Mouse (Mus musculus): ENCODE measurements around the gene Cope.

Gene Cope

DNA sequence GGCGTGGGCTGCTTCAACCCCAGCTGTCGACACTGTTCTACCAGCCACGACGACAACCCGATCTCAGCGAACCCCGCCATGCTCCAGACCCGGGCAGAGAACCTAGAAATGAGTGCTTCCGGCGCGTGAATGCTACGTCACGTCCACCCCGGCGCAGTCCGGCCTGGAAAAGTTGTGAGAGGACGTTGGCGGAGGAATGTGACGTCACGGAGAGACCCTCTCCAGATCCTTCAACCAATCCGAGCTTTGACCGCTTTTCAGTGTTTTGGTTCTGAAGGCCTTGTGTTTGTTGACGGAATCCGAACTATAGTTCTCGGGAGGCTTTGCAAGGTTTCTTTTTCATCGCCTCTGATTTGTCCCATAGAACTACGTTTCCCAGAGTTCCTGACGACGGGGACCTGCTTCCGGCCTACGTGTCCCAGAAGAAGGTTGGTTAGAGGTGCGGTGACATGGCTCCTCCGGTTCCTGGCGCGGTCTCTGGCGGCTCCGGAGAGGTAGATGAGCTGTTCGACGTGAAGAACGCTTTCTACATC is at the start of gene Cope, which contains the start of gene Ddx49:
Gene Cope (plus strand): TSS at position 161 of the 533 bp plus-strand sequence.
Gene Ddx49 (minus strand): TSS at position 132 of the 533 bp plus-strand sequence.
- peak; percentile 84 to 90 for DNase-seq (ENCODE audit: low read depth in 2 of 2, low spot score in 2 of 2)

GRCm38 (mm10) chr8:70254628-70255027 is 47.7 kb upstream of the Cope start:
- no peak for DNase-seq (ENCODE audit: low read depth in 2 of 2, low spot score in 2 of 2)

DNA sequence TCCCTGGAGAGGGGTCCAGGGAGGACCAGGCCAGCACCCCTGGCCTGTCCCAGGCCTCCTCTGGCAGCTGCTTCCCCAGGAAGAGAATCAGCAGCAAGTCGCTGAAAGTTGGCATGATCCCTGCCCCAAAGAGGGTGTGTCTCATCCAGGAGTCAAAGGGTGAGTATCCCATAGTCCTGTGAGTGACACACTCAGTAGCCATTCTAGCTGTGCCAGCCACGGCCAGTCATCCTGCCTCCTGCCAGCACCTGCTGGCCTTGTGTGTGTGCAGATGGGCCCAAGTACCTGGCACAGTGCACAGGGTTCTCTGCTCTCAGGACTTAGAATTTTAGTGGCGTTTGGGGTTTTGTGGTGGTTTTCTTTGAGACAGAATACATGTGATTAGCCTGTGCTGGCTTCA is 44.9 kb upstream of the Cope start:
- DNase-seq (ENCODE audit: low read depth in 2 of 2, low spot score in 2 of 2), result no peak

- no peak for DNase-seq (ENCODE audit: low read depth in 2 of 2, low spot score in 2 of 2)
These were observed 43.7 kb upstream of the Cope start for GRCm38 (mm10) chr8:70258600-70258999.

GRCm38 (mm10) chr8:70259043-70259442 is 43.3 kb upstream of the Cope start:
- no peak for DNase-seq (ENCODE audit: low read depth in 2 of 2, low spot score in 2 of 2)

GRCm38 (mm10) chr8:70267674-70268073 is 34.6 kb upstream of the Cope start:
- DNase-seq (ENCODE audit: low read depth in 2 of 2, low spot score in 2 of 2), result no peak

DNA sequence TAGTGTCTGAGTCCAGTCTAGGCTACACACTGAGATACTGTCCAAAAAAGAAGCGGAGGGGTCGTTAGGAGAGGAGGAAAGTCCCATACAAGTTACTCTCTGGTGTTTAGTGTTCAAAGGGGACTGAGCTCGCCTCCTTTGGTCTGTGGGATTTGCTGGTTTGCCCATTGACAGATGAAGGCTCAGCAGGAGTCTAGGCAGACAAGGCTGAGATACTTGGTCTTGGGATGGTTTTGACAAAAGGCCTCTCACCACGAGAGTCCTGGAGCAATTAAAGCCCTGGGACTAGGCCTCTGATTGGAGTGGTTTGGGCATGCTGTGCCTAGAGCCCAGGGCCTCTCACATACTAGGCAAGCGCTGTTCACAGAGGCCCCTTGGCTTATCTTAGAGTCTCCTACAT is 34.0 kb upstream of the Cope start:
- DNase-seq (ENCODE audit: low read depth in 2 of 2, low spot score in 2 of 2), result no peak

DNA sequence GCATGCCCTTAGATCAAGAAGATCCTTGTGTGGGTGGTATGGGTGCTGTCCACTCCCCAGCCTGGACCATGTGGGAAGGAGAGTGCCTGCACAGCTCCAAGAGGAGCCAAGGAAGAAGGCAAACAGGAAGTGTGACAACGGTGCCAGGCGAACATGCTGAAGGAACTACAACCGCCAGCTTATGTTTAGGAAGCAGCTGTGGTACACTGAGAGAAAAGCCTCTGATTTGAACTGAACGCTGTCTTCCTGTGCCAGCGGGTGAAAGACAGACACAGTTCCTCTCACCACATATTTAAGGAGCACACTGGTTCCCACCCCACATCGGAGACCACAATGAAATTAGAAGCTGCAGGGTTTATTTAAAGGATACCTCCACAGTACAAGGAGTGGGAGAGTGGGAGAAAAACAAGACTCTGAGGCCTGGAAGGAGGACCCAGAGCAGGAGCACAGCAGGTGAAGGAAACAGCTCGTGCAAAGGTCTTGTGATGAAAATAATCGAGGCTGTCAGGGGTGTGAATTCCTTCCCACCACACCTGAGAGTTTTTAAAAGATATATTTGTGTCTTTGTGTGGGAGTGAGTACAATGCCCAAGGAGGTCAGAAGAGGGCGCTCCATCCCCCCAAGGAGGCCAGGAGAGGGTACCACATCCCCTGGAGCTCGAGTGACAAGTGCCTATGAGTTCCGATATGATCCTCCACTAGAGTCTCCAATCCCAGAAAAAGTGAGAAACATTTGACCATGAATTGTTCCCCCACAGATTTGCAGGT is 33.3 kb upstream of the Cope start:
- peak in 1 of 2 experiments; percentile 20 for DNase-seq (ENCODE audit: low read depth in 2 of 2, low spot score in 2 of 2)

DNA sequence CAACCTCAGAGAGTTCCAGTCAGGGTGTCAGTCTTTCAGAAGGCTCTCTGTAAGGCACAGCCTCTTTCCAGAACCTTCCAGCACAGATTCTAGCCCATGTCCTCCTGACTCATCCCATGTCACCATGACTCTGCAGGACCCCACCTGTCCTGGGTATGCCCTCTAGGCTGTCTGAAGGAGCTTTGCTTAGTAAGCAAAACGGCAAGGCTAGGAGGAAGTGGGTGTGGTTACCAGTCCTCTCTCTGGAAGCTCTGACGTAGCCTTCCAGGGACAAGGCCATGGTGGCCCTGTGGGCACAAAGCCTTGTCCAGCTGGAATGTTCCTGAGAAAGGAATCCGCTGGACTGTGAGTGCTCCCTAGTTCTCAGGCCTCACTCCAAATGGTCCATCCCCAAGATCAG is 29.4 kb upstream of the Cope start:
- no peak for DNase-seq (ENCODE audit: low read depth in 2 of 2, low spot score in 2 of 2)

- DNase-seq (ENCODE audit: low read depth in 2 of 2, low spot score in 2 of 2), result no peak
These were observed 28.0 kb upstream of the Cope start for GRCm38 (mm10) chr8:70274350-70274749.

GRCm38 (mm10) chr8:70276476-70276875 is 25.8 kb upstream of the Cope start:
- DNase-seq (ENCODE audit: low read depth in 2 of 2, low spot score in 2 of 2), result no peak

- no peak for DNase-seq (ENCODE audit: low read depth in 2 of 2, low spot score in 2 of 2)
These were observed 24.1 kb upstream of the Cope start for GRCm38 (mm10) chr8:70278175-70278574.

GRCm38 (mm10) chr8:70279266-70279665 is 23.1 kb upstream of the Cope start:
- DNase-seq (ENCODE audit: low read depth in 2 of 2, low spot score in 2 of 2), result no peak

- DNase-seq (ENCODE audit: low read depth in 2 of 2, low spot score in 2 of 2), result no peak
These were observed 21.3 kb upstream of the Cope start for GRCm38 (mm10) chr8:70281001-70281400.

DNA sequence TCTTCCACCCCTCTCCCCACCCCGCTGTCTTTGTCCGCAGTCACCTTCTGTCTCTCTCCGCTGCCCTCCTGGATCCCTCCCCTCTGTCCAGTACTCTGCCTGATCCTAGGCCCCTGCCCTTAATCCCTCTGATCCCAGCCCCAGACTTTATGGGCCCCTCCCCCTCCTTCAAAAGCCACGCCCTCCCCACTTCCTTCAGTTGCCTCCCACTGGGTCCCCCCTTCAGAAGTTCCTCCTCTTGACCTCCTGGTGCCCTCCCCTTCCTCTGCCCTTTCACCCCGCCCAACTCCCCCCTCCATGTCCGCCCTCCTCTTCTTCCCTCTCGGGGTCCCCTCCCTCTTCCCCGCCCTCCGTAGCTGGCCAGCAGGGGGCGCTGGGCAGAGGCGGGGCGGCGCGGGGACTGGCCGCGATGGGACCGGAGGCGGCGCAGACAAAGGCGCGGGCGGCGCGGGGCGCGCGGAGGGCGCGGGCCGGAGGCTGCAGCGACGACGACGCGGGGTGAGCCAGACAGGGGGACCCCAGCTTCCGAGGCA is 19.6 kb upstream of the Cope start, which contains the start of gene Homer3:
Gene Homer3 (plus strand): TSS at position 225 of the 533 bp plus-strand sequence.
- peak; percentile 80 for DNase-seq (ENCODE audit: low read depth in 2 of 2, low spot score in 2 of 2)

DNA sequence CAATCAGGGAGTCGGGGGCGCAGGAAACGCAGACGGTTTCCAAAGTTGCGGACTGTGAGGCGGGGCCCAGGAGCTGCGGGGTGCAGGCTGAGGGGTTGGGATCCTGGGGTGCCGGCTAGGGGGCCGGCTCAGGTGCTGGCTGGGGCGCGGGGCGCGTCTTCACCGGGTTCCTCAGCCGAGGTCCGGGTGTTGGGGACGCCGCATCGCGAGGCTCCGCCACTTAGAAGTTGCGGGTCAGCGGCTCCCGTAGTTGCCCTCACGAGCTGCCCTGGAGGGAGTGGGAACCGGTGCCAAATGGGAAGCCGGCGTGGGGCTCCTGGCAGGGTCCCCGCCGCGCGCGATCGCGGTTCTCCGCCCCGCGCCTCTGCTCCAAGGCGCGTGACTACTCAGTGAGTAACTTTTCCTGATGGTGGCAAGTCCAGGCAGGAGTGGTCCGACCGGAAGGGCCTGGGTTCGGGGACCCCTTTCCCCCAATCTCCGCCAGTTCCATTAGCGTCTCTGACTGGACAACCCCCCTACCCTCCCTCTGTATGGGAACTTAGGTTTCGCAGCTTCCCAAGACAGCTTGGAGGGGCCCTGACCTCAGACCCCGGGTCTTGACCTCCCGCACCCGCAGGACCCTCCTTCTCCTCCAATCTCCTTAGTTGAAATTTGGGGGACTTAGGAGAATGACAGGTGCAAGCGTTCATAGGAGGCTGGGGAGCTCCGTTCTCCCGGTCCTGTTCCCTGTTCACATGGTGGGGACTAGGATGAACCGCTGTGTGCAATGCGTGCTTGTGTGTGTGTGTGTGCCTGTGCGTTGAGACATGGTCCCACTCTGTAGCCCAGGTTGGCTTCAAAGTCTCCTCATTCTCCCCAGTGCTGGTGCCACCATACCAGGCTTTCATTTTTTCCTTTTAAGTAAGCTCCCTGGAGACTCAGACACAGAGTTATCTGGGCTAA is 18.9 kb upstream of the Cope start:
- no peak for DNase-seq (ENCODE audit: low read depth in 2 of 2, low spot score in 2 of 2)

DNA sequence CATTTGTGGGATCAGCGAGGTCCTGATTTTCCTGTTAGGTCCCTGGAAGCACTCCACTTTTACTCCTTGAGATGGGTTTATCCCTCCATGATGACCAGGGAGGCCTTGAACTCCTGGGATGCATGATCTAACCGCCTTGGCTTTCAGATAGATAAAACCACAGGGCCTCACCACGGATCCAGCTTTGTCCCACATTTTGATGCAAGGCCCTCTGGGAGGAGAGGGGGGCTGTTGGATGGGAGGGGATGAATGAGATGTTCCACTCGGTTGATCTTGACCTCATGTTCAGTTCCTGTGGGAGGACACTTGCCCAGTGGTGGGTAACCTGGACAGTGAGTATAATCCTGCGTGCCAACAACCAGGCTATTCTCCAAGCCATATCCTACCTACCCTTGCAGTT is 17.9 kb upstream of the Cope start:
- DNase-seq (ENCODE audit: low read depth in 2 of 2, low spot score in 2 of 2), result no peak

DNA sequence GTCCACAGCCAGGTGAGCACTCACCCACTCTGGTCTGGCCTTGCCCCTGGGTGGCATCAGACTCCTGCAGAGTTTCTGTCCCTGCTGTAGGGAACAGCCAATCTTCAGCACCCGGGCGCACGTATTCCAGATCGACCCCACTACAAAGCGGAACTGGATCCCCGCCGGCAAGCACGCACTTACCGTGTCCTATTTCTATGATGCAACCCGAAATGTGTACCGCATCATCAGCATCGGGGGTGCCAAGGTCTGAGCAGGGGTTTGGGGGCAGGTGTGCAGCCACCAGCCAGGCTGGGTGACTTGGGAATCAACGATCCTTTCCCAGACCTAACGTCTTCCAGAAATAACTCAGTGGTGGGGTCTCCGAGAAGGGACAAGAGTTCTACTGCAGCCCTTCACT is 17.0 kb upstream of the Cope start:
- DNase-seq (ENCODE audit: low read depth in 2 of 2, low spot score in 2 of 2), result no peak

- DNase-seq (ENCODE audit: low read depth in 2 of 2, low spot score in 2 of 2), result peak in 1 of 2 experiments; percentile 38
These were observed 15.6 kb upstream of the Cope start for GRCm38 (mm10) chr8:70286737-70287136.

- DNase-seq (ENCODE audit: low read depth in 2 of 2, low spot score in 2 of 2), result no peak
These were observed 8.3 kb upstream of the Cope start for GRCm38 (mm10) chr8:70293988-70294405.

GRCm38 (mm10) chr8:70300881-70301280 is 1.4 kb upstream of the Cope start:
- DNase-seq (ENCODE audit: low read depth in 2 of 2, low spot score in 2 of 2), result no peak

Measured in CD8-positive naive resting alpha-beta T cell, adult 2 months (primary cell).